Mouse (Mus musculus): ENCODE measurements around the gene Cfap206.

DNA sequence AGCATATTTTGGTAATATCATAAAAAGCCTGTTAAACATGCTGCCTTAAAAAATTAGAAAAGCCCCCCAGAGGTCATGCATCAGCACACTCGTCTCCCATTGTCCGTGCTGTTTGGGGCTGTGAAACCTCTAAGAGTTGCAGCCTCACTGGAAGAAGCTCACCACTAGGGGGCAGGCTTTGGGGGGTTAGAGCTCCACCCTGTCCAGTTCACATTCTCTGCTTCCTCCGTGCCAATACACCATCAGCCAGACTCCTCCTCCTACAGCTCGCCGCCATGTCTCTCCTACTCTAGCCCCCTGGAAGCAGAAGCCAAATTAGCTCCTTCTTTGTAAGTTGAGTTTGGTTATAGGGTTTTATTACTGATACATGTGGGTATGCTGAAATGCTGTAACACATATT lies 28.5 kb downstream of the Cfap206 start:
- TF ChIP-seq GATA1 (IDR thresholded peaks at IDR 0.05; ENCODE audit: low read length): no peak
- no peak for TF ChIP-seq TAL1 (IDR thresholded peaks at IDR 0.05; ENCODE audit: low read length)

Measured in erythroblast, embryonic 14.5 days (primary cell).